Mouse (Mus musculus) large intestine, adult 2 months (tissue): ENCODE results near the gene Pcsk5. TPM values are rescaled to one million over a fixed set of nuclear protein-coding genes. Genes with fewer than 3 reads are reported as not detected.

Experiments
- DNase-seq: peaks from one replicate; pipeline ENCODE4 v3.0.0-alpha.2; 2012; ENCODE audit warnings: low read depth, low spot score
- WGBS: fragments of 180-500 bp; shearing (Covaris S2); methylation state at CpG from one replicate; pipeline ENCODE4 v1.1.7; 2018; 5-methylcytosine and 5-hydroxymethylcytosine counted together
- polyA plus RNA-seq: library from polyadenylated mRNA; depleted of rRNA; stranded (reverse); fragments of >200 nt; gene quantifications from 2 replicates; pipeline ENCODE4 v1.2.3, GENCODE M21; 2012

Gene Pcsk5
- polyA plus RNA-seq, 1 experiment = 12.9 TPM

- 33% methylated on average over 3 of the region's 3 CpGs for WGBS
- DNase-seq = no peak
Observed at GRCm38 (mm10) chr19:17423306-17423705, 414.1 kb downstream of the Pcsk5 start.

- WGBS = 56% methylated on average over 1 of the region's 1 CpGs
- DNase-seq = no peak
Observed at GRCm38 (mm10) chr19:17417855-17418254, 419.6 kb downstream of the Pcsk5 start.

- DNase-seq = no peak
- 46% methylated on average over 4 of the region's 4 CpGs for WGBS
Observed at GRCm38 (mm10) chr19:17412915-17413459, 424.4 kb downstream of the Pcsk5 start.

GRCm38 (mm10) chr19:17410465-17411065 lies 426.9 kb downstream of the Pcsk5 start:
- DNase-seq = no peak

GRCm38 (mm10) chr19:17409351-17409750 lies 428.1 kb downstream of the Pcsk5 start:
- 73% methylated on average over 3 of the region's 3 CpGs for WGBS
- DNase-seq = no peak

More at GRCm38 (mm10) chr19:17410465-17411065, 426.9 kb downstream of the Pcsk5 start:
- WGBS = 30% methylated on average over 5 of the region's 5 CpGs

- DNase-seq = no peak
Observed at GRCm38 (mm10) chr19:17408591-17408990, 428.8 kb downstream of the Pcsk5 start.

- DNase-seq = no peak
- 93% methylated on average over 5 of the region's 5 CpGs for WGBS
Observed at GRCm38 (mm10) chr19:17406823-17407222, 430.6 kb downstream of the Pcsk5 start.

GRCm38 (mm10) chr19:17403175-17403574 lies 434.3 kb downstream of the Pcsk5 start:
- no peak for DNase-seq
- 81% methylated on average over 4 of the region's 4 CpGs for WGBS

- DNase-seq = no peak
- WGBS = 64% methylated on average over 4 of the region's 4 CpGs
Observed at GRCm38 (mm10) chr19:17400571-17400970, 436.9 kb downstream of the Pcsk5 start.

- 76% methylated on average over 4 of the region's 4 CpGs for whole genome bisulfite sequencing
- no peak for DNase-seq
Observed at GRCm38 (mm10) chr19:17399965-17400364, 437.5 kb downstream of the Pcsk5 start.

- 79% methylated on average over 5 of the region's 5 CpGs for WGBS
- no peak for DNase-seq
Observed at GRCm38 (mm10) chr19:17397922-17398321, 439.5 kb downstream of the Pcsk5 start.

GRCm38 (mm10) chr19:17396802-17397201 lies 440.6 kb downstream of the Pcsk5 start:
- WGBS = 60% methylated on average over 4 of the region's 4 CpGs
- DNase-seq = no peak

- no peak for DNase-seq
- WGBS = under 1% methylated on average over 83 of the region's 83 CpGs
Observed at GRCm38 (mm10) chr19:17393841-17394591, 443.4 kb downstream of the Pcsk5 start, which contains the start of gene Rfk. Gene Rfk (plus strand): TSS chr19:17394043.

- 17% methylated on average over 3 of the region's 3 CpGs for WGBS
- DNase-seq = no peak
Observed at GRCm38 (mm10) chr19:17392866-17393265, 444.6 kb downstream of the Pcsk5 start.

- DNase-seq = no peak
- WGBS = 3% methylated on average over 2 of the region's 2 CpGs
Observed at GRCm38 (mm10) chr19:17388404-17388803, 449.0 kb downstream of the Pcsk5 start.

- no peak for DNase-seq
- WGBS = 50% methylated on average over 6 of the region's 6 CpGs
Observed at GRCm38 (mm10) chr19:17386424-17386823, 451.0 kb downstream of the Pcsk5 start.

GRCm38 (mm10) chr19:17385426-17385825 lies 452.0 kb downstream of the Pcsk5 start:
- DNase-seq = no peak
- WGBS = 13% methylated on average over 1 of the region's 1 CpGs

GRCm38 (mm10) chr19:17385022-17385421 lies 452.4 kb downstream of the Pcsk5 start:
- 77% methylated on average over 4 of the region's 4 CpGs for WGBS
- DNase-seq = no peak

GRCm38 (mm10) chr19:17382807-17383397 lies 454.5 kb downstream of the Pcsk5 start:
- DNase-seq = no peak
- WGBS = 76% methylated on average over 6 of the region's 6 CpGs
